Mouse (Mus musculus) thymus, adult 2 months (tissue): ENCODE measurements around the gene Dnah5.

ENCODE experiments used
- CTCF ChIP-seq: fragments of 200-500 bp; IDR thresholded peaks from 2 replicates; pipeline ENCODE4 v1.5.1; 2012; ENCODE audit warnings: mild to moderate bottlenecking, control low read depth, low read length, moderate library complexity, borderline replicate concordance; ENCODE audit not compliant: control insufficient read depth, poor library complexity, insufficient read depth; ENCODE audit errors: extremely low read depth
- POLR2A ChIP-seq: fragments of 200-500 bp; IDR thresholded peaks from 2 replicates; pipeline ENCODE4 v1.6.1; 2012; ENCODE audit warnings: mild to moderate bottlenecking, low read length, control low read depth, moderate library complexity; ENCODE audit not compliant: control insufficient read depth, poor library complexity, insufficient read depth; ENCODE audit errors: extremely low read depth

- TF ChIP-seq POLR2A (no peak), CTCF (no peak)
These were observed 4.9 kb upstream of the Dnah5 start for GRCm38 (mm10) chr15:28198609-28199008.
